Mouse (Mus musculus): ENCODE results near the gene Fbp2. TPM values are rescaled to one million over a fixed set of nuclear protein-coding genes. Genes with fewer than 3 reads are reported as not detected.

The Fbp2 gene
- polyA plus RNA-seq, 1 experiment from 2014 or later, result 0.32 TPM

Other genes with a start within 250 kb of the Fbp2 start
- gene 6720489N17Rik, start 234.2 kb downstream of the Fbp2 start, polyA plus RNA-seq (2015; fragmentation: Nextera tagmentation; extraction: Ambion mirVana), result 15.4 and 17.4 TPM in 2 replicates
- 29.7 and 33.4 TPM in 2 replicates for gene Platr25, start 97.7 kb downstream of the Fbp2 start, polyA plus RNA-seq (2015; fragmentation: Nextera tagmentation; extraction: Ambion mirVana)
- 11.6 and 13.7 TPM in 2 replicates for gene Gm5141, start 72.6 kb downstream of the Fbp2 start, polyA plus RNA-seq (2015; fragmentation: Nextera tagmentation; extraction: Ambion mirVana)
- 1.1 and 3.7 TPM in 2 replicates for gene Fbp1, start 29.9 kb upstream of the Fbp2 start, polyA plus RNA-seq (2015; fragmentation: Nextera tagmentation; extraction: Ambion mirVana)
- gene 2010111I01Rik, start 106.5 kb upstream of the Fbp2 start, polyA plus RNA-seq (2015; fragmentation: Nextera tagmentation; extraction: Ambion mirVana), result 129 and 133 TPM in 2 replicates